Comparison of ENCODE assay signal across 9 mouse cellular contexts in the genomic region with DNA sequence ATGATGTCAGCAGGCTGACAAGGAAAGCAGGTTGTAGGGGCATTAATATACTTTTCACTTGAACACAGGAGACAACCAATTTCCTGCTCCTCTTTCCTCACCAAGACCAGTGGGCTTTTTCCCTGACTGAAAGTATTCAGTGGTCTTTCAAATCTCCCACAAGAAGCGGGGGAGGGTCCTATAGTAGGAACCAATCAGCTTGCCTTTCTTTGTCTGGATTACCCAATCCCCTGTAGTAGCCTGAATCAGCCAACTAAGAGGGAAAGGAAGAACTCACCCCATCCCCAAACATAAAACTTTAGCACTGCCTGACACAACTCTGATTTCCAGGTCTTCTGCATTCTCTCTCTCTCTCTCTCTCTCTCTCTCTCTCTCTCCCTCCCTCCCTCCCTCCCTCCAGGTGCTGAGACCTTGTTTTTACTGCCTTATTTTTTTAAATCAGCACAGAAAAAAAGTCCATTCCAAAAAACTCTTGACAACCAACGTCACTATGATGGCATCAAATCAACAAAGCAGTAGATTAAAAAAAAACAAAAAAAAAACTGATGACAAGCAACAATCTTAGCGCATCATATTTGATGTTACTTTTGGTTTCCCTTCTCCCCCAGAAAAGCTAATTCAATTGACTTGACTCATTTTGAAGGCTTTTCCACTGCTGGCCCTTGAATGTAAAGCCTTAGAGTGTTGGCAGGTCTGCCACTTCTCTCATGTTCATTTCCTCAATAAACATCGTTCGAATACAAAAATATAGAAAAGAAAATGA. TPM values are rescaled to one million over a fixed set of nuclear protein-coding genes. Genes with fewer than 3 reads are reported as not detected.
DNase-seq lines count a peak whose midpoint lies in the region; ATAC-seq and TF ChIP-seq lines count a peak whose summit lies in the region.
"Had no signal": no experiment of that assay in that cellular context is flagged by ENCODE, and none has a peak within 500 bp of the region (broad histone marks: within the 10 kb centered on the region; RNA-seq: fewer than 3 reads in every experiment).

No protein-coding gene starts in this region.

- no peak overlapping the region for H3K27ac ChIP-seq in lung, embryonic 16.5 days (ENCODE audit: low read length)
- H3K27ac ChIP-seq in forebrain, embryonic 10.5 days: peak overlapping the region; percentile 71
- H3K27ac ChIP-seq in liver, embryonic 12.5 days: peak overlapping the region; percentile 71

- no peak overlapping the region for H3K9ac ChIP-seq in lung, embryonic 16.5 days (ENCODE audit: low read length)
- H3K9ac ChIP-seq in liver, embryonic 12.5 days: peak overlapping the region; percentile 98

- no peaks in the 10 kb centered on the region for H3K27me3 ChIP-seq in lung, embryonic 16.5 days (ENCODE audit: control insufficient read depth, insufficient read depth, low read depth, low read length)
- no peaks in the 10 kb centered on the region for H3K27me3 ChIP-seq in forebrain, embryonic 10.5 days (ENCODE audit: poor library complexity, severe bottlenecking)
- H3K27me3 ChIP-seq in liver, embryonic 12.5 days (replicated peaks): no peaks in the 10 kb centered on the region

- peak; percentile 47; the same call in 1 of the 2 replicates for ATAC-seq in lung, embryonic 16.5 days (ENCODE audit: low read depth)
- no peak for ATAC-seq in liver, embryonic 12.5 days

- peaks cover 5% of the 10 kb centered on the region for H3K4me1 ChIP-seq in lung, embryonic 16.5 days (replicated peaks; ENCODE audit: control insufficient read depth, insufficient read depth, low read length)
- peaks cover 22% of the 10 kb centered on the region for H3K4me1 ChIP-seq in forebrain, embryonic 10.5 days
- H3K4me1 ChIP-seq in liver, embryonic 12.5 days: peaks cover 21% of the 10 kb centered on the region
- H3K4me1 ChIP-seq in lung, adult 2 months (ENCODE audit: control insufficient read depth, insufficient read depth, low read length): peaks cover 7% of the 10 kb centered on the region

- TF ChIP-seq POLR2A in lung, adult 2 months (IDR thresholded peaks at IDR 0.05; ENCODE audit: borderline replicate concordance, extremely low read depth, low read depth, low read length): no peak

- no peaks in the 10 kb centered on the region for H3K9me3 ChIP-seq in lung, embryonic 16.5 days (ENCODE audit: control insufficient read depth, low read length)
- no peaks in the 10 kb centered on the region; the same call in 1 of the 2 replicates for H3K9me3 ChIP-seq in forebrain, embryonic 10.5 days
- H3K9me3 ChIP-seq in liver, embryonic 12.5 days (replicated peaks): no peaks in the 10 kb centered on the region

- H3K4me3 ChIP-seq in lung, embryonic 16.5 days (ENCODE audit: low read length): 0 out of 2 replicates have a peak overlapping the region, but pooled peaks have one; percentile 5
- peak overlapping the region; percentile 92 for H3K4me3 ChIP-seq in forebrain, embryonic 10.5 days
- H3K4me3 ChIP-seq in liver, embryonic 12.5 days: peak overlapping the region; percentile 89
- H3K4me3 ChIP-seq in lung, adult 2 months (replicated peaks; ENCODE audit: extremely low read depth, low read depth, low read length): no peak overlapping the region

- peak overlapping the region; percentile 63; the same call in 1 of the 2 replicates for H3K4me2 ChIP-seq in lung, embryonic 16.5 days (ENCODE audit: low read depth, low read length)
- H3K4me2 ChIP-seq in liver, embryonic 12.5 days: peak overlapping the region; percentile 73

- H3K36me3 ChIP-seq in lung, embryonic 16.5 days (ENCODE audit: control insufficient read depth, insufficient read depth, low read length): no peaks in the 10 kb centered on the region
- peaks cover 5% of the 10 kb centered on the region; the same call in 1 of the 2 replicates for H3K36me3 ChIP-seq in forebrain, embryonic 10.5 days (replicated peaks)
- H3K36me3 ChIP-seq in liver, embryonic 12.5 days: no peaks in the 10 kb centered on the region

- 46% methylated on average over 5 of the region's 5 CpGs for WGBS in lung, embryonic 16.5 days
- WGBS in forebrain, embryonic 10.5 days: 71% methylated on average over 5 of the region's 5 CpGs
- WGBS in liver, embryonic 12.5 days (ENCODE audit: insufficient replicate concordance): 63% methylated on average over 5 of the region's 5 CpGs
- WGBS in lung, adult 2 months: 45% methylated on average over 5 of the region's 5 CpGs

- no peak for DNase-seq in lung, postnatal 10 days
- peak; percentile 21 for DNase-seq in forebrain, embryonic 10.5 days (ENCODE audit: extremely low spot score, low spot score)
- DNase-seq in retina, postnatal 7 days (ENCODE audit: low read depth, low spot score): peak; percentile 21
- DNase-seq in cerebellum, adult 11 months: no peak
- no peak for DNase-seq in thymus, postnatal 25 days
- DNase-seq in lung, adult 2 months: no peak

- TF ChIP-seq CTCF in lung, adult 2 months (IDR thresholded peaks at IDR 0.05; ENCODE audit: insufficient read depth, low read length): no peak

RNA-seq across cellular contexts. Expression of a gene that starts 2.1 kb away (rescaled TPM):
- 28.5 and 28.9 TPM in 2 replicates for polyA plus RNA-seq in lung, embryonic 16.5 days (2015; fragmentation: Nextera tagmentation; extraction: Ambion mirVana)
- 59.8 and 60.7 TPM in 2 replicates for polyA plus RNA-seq in forebrain, embryonic 10.5 days (2016; fragmentation: Nextera tagmentation; extraction: Ambion mirVana)
- polyA plus RNA-seq in liver, embryonic 12.5 days (2016; fragmentation: Nextera tagmentation; extraction: Ambion mirVana): 41.1 and 44.4 TPM in 2 replicates
- 12.9 and 16.4 TPM in 2 replicates for polyA plus RNA-seq in lung, adult 2 months (2012; rRNA removed)

RNA-seq across cellular contexts. Expression of a gene that starts 27.3 kb away (rescaled TPM):
- not detected in 2 replicates for polyA plus RNA-seq in lung, embryonic 16.5 days (2015; fragmentation: Nextera tagmentation; extraction: Ambion mirVana)
- not detected in 2 replicates for polyA plus RNA-seq in forebrain, embryonic 10.5 days (2016; fragmentation: Nextera tagmentation; extraction: Ambion mirVana)
- polyA plus RNA-seq in liver, embryonic 12.5 days (2016; fragmentation: Nextera tagmentation; extraction: Ambion mirVana): not detected in 2 replicates
- polyA plus RNA-seq in lung, adult 2 months (2012; rRNA removed): not detected in 2 replicates
- polyA plus RNA-seq: gonadal fat pad, adult 2 months had no signal

Comparison
In these comparisons a context has a peak if more than half of its experiments do, and no peak if none do; other contexts are left out.
1. DNase-seq: peak in forebrain, embryonic 10.5 days (single experiment) and retina, postnatal 7 days (single experiment); none in lung, postnatal 10 days (single experiment), cerebellum, adult 11 months (single experiment), thymus, postnatal 25 days (single experiment) and lung, adult 2 months (single experiment).